Mouse (Mus musculus) thymus, adult 2 months (tissue): ENCODE data around the gene Crybg3. TPM values are rescaled to one million over a fixed set of nuclear protein-coding genes. Genes with fewer than 3 reads are reported as not detected.

Experiments used
- DNase-seq: peaks from one replicate; pipeline ENCODE4 v3.0.0; 2021
- H3K27ac ChIP-seq: fragments of 200-500 bp; 2 replicates; pipeline ENCODE4 v1.5.1; 2012; ENCODE audit warnings: low read length, control low read depth; ENCODE audit not compliant: control insufficient read depth, insufficient read depth
- H3K27me3 ChIP-seq: fragments of 200-500 bp; 2 replicates; pipeline ENCODE4 v1.6.1; 2012; ENCODE audit warnings: mild to moderate bottlenecking, low read length, moderate library complexity, mixed read lengths; ENCODE audit not compliant: control insufficient read depth, insufficient read depth
- H3K36me3 ChIP-seq: fragments of 200-500 bp; 2 replicates; pipeline ENCODE4 v1.6.1; 2012; ENCODE audit warnings: mild to moderate bottlenecking, low read length, moderate library complexity; ENCODE audit not compliant: control insufficient read depth, insufficient read depth
- H3K4me1 ChIP-seq: fragments of 200-500 bp; replicated peaks from 2 replicates; pipeline ENCODE4 v1.6.1; 2012; ENCODE audit warnings: low read length; ENCODE audit not compliant: control insufficient read depth, insufficient read depth
- H3K4me3 ChIP-seq: fragments of 200-500 bp; 2 replicates; pipeline ENCODE4 v1.5.1; 2012; ENCODE audit warnings: mild to moderate bottlenecking, low read length, control low read depth, moderate library complexity; ENCODE audit not compliant: control insufficient read depth, insufficient read depth
- CTCF ChIP-seq: fragments of 200-500 bp; IDR thresholded peaks from 2 replicates; pipeline ENCODE4 v1.5.1; 2012; ENCODE audit warnings: mild to moderate bottlenecking, control low read depth, low read length, moderate library complexity, borderline replicate concordance; ENCODE audit not compliant: control insufficient read depth, poor library complexity, insufficient read depth; ENCODE audit errors: extremely low read depth
- POLR2A ChIP-seq: fragments of 200-500 bp; IDR thresholded peaks from 2 replicates; pipeline ENCODE4 v1.6.1; 2012; ENCODE audit warnings: mild to moderate bottlenecking, low read length, control low read depth, moderate library complexity; ENCODE audit not compliant: control insufficient read depth, poor library complexity, insufficient read depth; ENCODE audit errors: extremely low read depth
- WGBS: fragments of 180-500 bp; shearing (Covaris S2); methylation state at CpG from one replicate; pipeline ENCODE4 v1.1.7; 2018; 5-methylcytosine and 5-hydroxymethylcytosine counted together
- polyA plus RNA-seq: library from polyadenylated mRNA; depleted of rRNA; stranded (reverse); fragments of >200 nt; gene quantifications from 2 replicates; pipeline ENCODE4 v1.2.3, GENCODE M21; 2012

The Crybg3 gene
- polyA plus RNA-seq, 1 experiment = 1.0 TPM

DNA sequence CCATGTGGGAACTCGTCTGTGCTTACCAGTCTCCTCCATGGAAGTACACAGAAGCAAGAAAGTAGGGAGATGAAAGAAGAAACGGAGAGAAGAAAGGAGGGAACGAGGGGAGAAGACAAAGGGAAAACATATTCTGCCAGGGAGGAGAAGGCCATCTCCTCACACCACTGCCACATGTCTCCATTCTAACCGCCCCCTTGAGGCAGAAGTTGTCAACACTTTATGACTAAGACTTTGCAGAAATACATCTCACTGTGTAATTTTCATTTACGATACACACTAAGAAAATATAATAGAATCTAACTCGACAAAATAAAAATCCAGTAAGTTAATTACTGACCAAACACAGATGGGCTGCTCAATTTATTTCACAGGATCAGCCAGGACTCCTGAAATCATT is 73.8 kb downstream of the Crybg3 start:
- H3K27me3 ChIP-seq = no peaks in the 10 kb centered on the region
- TF ChIP-seq CTCF = no peak
- TF ChIP-seq POLR2A = no peak
- DNase-seq = no peak
- H3K36me3 ChIP-seq = no peaks in the 10 kb centered on the region
- no peak overlapping the region for H3K4me3 ChIP-seq
- 86% methylated on average over 6 of the region's 6 CpGs for WGBS
- no peak overlapping the region for H3K27ac ChIP-seq
- H3K4me1 ChIP-seq = no peaks in the 10 kb centered on the region

GRCm38 (mm10) chr16:59521752-59522423 is 78.9 kb downstream of the Crybg3 start:
- Histone ChIP-seq H3K27me3 (no peaks in the 10 kb centered on the region), H3K4me1 (peaks cover 12% of the 10 kb centered on the region), H3K27ac (no peak overlapping the region), H3K4me3 (no peak overlapping the region), H3K36me3 (no peaks in the 10 kb centered on the region)
- 91% methylated on average over 16 of the region's 16 CpGs for WGBS
- no peak for DNase-seq
- TF ChIP-seq POLR2A (no peak), CTCF (no peak)

GRCm38 (mm10) chr16:59517447-59518219 is 83.1 kb downstream of the Crybg3 start:
- Histone ChIP-seq H3K4me3 (no peak overlapping the region), H3K27me3 (no peaks in the 10 kb centered on the region), H3K27ac (no peak overlapping the region), H3K36me3 (no peaks in the 10 kb centered on the region), H3K4me1 (peaks cover 13% of the 10 kb centered on the region)
- TF ChIP-seq CTCF = no peak
- no peak for TF ChIP-seq POLR2A
- DNase-seq = peak; percentile 28
- WGBS = 10% methylated on average over 15 of the region's 15 CpGs

- H3K4me1 ChIP-seq = peaks cover 13% of the 10 kb centered on the region
- H3K27me3 ChIP-seq = no peaks in the 10 kb centered on the region
- DNase-seq = no peak
- H3K27ac ChIP-seq = no peak overlapping the region
- H3K4me3 ChIP-seq = no peak overlapping the region
- H3K36me3 ChIP-seq = no peaks in the 10 kb centered on the region
- TF ChIP-seq CTCF = no peak
- no peak for TF ChIP-seq POLR2A
- WGBS = 73% methylated on average over 10 of the region's 10 CpGs
These were observed 83.8 kb downstream of the Crybg3 start for GRCm38 (mm10) chr16:59516965-59517364.

- no peak overlapping the region for H3K27ac ChIP-seq
- no peaks in the 10 kb centered on the region for H3K36me3 ChIP-seq
- H3K27me3 ChIP-seq = no peaks in the 10 kb centered on the region
- DNase-seq = no peak
- no peak overlapping the region for H3K4me3 ChIP-seq
- WGBS = 58% methylated on average over 5 of the region's 5 CpGs
- peaks cover 13% of the 10 kb centered on the region for H3K4me1 ChIP-seq
- TF ChIP-seq CTCF = no peak
- no peak for TF ChIP-seq POLR2A
These were observed 85.6 kb downstream of the Crybg3 start for GRCm38 (mm10) chr16:59515169-59515568.

- H3K4me1 ChIP-seq = no peaks in the 10 kb centered on the region
- DNase-seq = no peak
- no peaks in the 10 kb centered on the region for H3K36me3 ChIP-seq
- 95% methylated on average over 5 of the region's 5 CpGs for WGBS
- no peaks in the 10 kb centered on the region for H3K27me3 ChIP-seq
- TF ChIP-seq POLR2A = no peak
- TF ChIP-seq CTCF = no peak
- H3K4me3 ChIP-seq = no peak overlapping the region
- H3K27ac ChIP-seq = no peak overlapping the region
These were observed 90.9 kb downstream of the Crybg3 start for GRCm38 (mm10) chr16:59509830-59510229.
